Mouse (Mus musculus): ENCODE measurements around the gene Slco1a5.
"Not testable (repeated sequence)": the region's sequence is repeated elsewhere in the genome, so short reads cannot be mapped to it uniquely, and the experiment has no call there.

Gene Slco1a5

DNA sequence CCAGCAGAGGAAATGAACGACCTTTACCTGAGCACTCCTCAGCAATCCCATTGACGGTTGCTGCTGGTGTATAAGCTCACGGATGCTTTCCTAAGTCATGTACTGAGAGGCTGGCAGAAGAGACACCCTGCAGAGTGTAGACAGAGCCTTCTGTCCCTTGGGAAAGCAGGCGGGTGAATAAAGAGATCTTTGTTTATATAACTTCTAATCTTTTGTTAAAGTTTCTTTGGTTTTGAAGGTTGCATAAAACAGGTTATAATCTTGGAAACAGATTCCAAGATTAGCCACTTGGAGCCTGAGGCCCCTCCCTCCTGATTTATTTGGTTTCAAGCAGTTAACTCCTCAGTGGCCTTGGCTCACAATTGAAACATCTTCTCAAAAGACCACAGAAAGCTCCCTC is at the start of gene Slco1a5:
TSS of gene Slco1a5 (minus strand) at position 101 of the 400 bp plus-strand sequence.
- no peak for DNase-seq (ENCODE audit: low spot score)

DNA sequence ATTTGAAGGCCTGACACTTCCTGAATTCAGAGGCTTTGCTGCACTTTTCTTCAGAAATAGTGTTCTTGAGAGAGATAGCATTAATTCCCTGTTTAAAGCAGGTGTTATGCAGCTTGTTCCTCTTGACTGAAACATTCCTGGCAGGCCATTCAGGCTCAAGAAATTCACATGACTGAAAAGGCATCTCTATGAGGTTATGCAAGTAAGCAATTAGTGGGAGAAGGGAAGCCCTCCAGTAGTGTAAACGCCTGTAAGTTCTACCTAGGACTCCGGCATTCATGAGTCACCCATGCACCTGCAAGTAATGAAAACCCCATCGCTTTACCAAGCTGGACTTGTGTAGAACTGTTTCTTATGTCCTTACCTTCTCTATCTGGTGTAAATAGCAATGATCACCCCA is 46.8 kb upstream of the Slco1a5 start:
- DNase-seq (ENCODE audit: low spot score) = no peak

DNA sequence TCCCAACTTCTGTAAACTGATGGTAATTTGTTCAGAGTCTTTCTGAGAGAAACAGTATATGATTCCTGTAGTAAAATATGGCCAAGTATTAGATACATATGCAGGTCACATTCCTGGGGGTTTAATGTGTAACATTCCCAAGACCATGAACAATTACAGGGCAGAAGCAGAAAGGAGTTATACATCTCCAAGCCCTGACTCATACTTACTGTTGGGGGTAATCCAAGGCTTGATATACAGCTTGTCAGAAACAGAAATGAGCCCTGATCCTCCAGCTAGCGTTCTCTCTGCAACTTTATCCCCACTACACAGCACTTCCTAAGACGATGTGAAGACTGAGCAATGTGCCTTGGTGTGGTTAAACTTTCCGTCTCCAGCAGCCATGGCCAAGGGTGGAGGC is 44.8 kb upstream of the Slco1a5 start:
- no peak for DNase-seq (ENCODE audit: low spot score)

DNA sequence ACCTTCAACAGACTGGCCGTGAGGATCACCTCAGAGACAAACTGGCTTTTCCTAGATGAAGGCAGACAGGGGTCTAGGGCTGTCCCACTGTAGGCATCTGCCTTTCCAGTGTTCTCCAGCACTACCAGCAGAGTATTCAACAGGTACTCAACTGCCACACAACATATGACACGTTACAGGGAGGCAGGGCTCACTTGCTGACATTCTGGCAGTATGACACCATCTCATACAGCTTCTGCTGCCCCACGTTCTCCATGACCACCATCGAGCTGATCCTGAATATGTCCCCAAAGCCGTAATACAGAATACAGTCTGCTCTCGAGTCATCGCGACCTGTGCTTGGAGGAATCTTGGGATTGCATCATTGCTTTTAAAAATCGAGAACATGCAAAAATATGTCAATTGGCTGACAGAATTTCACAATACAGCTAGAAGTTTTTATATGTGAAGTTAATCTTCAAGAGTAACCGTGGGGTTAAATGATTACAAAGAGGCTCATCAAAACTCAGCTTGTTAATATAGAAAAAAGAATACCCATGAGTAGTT is 43.8 kb upstream of the Slco1a5 start:
- DNase-seq (ENCODE audit: low spot score) = no peak

DNA sequence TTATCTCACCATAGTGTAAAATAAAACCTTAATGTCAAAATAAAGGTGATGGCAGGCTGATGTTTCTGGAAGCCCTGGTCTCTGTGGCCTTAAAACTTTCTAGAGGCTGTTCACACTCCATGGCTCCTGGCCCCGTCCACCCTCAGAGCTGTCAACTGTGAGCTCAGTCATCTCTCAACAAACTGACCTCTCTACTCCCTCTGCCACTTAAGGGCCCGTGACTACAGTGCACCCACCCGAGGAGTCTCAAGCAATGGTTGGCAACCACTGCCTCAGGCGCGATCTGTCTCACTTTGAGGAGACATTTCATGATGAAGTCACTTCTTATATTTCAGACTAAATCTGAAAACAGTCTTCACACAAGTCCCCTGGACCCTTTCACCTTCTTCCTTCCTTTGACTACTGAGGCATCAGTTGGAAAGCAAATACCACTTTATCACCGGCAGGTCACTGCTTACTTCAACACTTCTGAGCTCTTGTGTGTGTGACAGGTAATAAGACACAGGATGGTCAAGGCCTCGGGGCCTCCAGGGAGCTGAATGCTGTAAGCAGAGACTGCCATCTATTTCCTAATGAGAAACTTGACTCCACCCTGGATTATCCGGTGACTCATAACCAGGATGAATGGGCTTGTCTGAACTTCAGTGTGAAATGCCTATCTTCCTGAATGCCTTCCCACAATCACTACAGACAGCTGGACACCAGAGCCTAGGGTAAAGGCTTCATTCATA is 43.1 kb upstream of the Slco1a5 start:
- no peak for DNase-seq (ENCODE audit: low spot score)

DNA sequence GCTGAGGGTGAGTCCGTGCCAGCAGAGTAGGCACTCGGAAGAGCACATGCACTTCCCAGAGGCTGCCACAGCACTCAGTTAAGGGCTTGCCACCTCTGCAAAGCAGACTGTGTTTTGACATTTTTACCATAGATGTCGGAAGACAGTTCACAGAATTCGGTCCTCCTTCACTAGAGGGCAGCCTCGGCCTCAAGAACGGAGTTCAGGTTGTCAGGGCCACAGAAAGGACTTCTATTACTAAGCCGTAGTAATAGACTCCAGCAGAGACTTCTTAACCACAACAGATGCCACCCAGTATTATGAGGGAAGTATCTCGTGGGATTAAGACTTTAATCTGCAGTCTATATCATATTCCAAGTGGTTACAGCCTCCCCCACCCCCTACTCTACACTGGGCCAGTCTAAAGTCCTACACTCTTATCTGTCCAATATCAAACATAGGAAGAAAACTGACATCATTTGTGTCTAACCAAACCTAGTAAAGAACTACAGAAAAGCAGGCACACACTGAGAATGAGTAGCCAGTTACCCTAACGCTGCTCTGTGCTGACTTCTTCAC is 40.3 kb upstream of the Slco1a5 start:
- no peak for DNase-seq (ENCODE audit: low spot score)

DNA sequence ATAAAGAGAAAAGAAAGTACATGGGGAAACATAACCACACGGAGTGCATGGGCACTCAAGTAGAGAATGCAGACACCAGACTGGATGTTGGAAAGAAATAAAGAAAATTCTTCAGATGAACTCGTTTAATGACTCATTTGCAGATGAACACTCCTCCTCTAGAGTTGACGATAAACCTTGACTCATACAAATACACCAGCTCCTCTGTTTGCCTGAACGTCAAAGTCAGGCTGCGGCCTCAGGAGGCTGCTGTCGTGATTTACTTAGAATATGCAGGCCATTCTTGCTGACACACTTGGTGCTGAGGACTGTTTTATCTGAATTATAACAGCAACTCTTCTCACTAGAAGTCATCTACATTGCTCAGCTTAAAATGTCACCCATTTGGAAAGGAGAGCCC is 39.3 kb upstream of the Slco1a5 start:
- no peak for DNase-seq (ENCODE audit: low spot score)

DNA sequence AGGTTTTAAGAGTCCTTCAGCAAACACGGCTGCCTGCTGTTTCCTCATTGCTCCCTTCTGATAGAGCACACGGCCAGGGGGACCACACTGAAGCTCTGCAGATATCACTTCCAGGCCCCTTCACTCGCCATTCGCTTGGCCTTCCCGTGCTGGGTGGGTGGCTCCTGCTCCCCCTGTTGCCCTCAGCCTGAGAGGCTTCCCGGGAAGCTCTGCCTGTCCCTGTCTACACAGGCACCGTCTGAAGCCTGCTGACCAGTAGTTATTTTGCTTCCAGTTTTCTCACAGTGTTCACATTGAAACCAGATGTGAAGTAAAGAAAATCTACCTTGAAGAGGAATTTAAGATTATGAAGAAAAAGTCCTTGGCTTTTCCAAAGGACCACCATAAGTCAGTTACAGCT is 34.3 kb upstream of the Slco1a5 start:
- no peak for DNase-seq (ENCODE audit: low spot score)

DNA sequence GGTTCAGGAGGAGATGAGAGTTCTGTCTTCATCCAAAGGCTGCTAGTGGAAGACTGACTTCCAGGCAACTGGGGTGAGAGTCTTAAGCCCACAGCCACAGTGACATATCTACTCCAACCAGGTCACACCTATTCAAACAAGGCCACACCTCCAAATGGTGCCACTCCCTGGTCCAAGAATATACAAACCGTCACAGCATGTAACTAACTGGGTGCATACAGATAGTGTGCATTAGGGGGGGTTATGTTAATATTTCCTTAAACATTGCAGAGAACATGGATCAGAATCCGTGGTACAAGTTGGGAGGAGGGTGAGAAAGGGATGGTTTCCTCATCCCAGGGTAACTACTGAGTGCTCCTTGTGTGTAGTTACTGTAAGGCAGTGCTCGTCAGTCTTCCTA is 29.3 kb upstream of the Slco1a5 start:
- DNase-seq (ENCODE audit: low spot score) = not testable (repeated sequence)

DNA sequence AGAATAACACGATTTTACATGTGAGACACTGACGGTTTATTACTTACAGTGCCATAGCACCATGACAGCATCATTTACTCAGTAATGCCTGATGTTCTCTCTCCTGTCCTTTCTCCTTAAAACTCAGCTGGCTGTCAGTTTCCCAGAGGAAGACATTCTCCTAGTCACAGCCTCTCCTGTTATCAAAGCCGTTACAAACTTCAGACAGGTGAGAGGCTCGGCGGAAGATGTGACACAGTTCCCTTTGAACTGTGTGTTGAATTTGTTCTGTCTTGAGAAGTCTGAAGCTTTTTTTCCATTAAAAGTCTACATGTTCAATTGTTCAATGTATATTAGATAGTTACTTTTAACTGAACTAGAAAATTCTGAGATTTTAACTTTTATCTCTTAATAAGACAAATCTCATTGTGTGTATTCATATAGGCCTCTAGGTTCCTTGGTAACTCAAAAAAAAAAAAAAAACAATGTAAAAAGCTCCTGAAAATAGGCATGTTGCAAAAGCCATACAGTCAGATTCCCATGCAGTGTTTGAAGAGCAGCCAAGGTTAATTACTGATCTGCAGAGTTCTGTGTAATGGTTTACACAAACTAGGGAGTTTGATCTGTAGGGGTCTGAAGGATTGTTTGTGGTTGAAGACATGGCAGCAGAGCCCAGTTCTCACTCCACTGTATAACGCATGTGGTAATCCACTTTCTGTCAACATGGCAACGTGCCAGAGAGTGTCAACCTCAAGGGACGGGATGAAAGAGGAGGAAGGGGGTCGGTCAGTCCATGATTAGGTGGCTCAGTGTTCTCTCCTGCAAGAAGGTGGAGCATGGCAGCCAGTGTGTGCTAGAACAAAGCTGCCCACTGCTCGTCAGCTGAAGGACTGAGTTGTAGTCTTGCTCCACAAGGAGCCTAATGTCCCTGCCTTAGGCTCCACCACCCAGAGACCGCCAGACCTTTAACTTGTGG is 24.9 kb upstream of the Slco1a5 start:
- no peak for DNase-seq (ENCODE audit: low spot score)

DNA sequence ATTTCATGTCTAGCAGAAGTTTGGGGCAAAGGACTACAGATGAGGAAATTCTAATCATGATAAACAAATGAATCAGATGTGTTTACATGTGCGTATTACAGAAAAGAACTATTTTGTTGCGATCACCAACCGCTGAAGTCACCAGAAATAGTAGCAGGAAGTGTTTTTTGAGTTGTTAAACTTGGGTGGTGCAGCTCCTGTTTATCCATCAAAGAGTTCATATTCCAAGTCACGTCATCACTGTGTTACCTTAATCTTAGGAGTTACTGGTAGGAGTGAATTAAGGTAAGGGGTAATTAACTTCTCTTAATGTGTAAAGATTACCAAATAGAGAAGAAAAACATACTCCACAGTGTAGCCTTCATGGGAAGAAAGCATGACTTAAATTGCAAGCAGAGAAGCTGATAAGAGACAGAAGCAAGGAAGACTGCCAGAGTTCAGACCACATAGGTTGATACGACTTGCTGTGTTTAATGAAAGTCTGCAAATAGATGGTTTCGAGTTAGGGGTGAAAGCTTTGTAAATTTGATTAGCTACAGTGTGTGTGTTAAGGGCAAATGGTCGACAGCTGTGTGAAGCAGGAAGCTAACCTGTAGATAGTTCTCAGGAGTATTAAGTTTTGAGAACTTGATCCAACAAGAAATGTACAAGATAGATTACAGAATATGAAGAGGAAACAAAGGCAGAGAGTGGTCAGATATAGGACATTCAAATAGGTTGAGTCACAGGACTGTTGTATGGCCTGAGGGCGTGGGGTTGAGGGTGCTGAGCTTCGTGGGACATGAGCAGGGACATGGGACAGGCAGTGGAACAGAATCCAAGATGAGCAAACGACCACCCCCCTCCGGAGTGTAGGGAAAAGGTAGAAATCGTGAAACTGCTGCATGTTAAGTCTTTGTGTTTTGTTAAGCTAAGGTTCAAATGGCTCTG is 23.7 kb upstream of the Slco1a5 start:
- DNase-seq (ENCODE audit: low spot score) = no peak

DNA sequence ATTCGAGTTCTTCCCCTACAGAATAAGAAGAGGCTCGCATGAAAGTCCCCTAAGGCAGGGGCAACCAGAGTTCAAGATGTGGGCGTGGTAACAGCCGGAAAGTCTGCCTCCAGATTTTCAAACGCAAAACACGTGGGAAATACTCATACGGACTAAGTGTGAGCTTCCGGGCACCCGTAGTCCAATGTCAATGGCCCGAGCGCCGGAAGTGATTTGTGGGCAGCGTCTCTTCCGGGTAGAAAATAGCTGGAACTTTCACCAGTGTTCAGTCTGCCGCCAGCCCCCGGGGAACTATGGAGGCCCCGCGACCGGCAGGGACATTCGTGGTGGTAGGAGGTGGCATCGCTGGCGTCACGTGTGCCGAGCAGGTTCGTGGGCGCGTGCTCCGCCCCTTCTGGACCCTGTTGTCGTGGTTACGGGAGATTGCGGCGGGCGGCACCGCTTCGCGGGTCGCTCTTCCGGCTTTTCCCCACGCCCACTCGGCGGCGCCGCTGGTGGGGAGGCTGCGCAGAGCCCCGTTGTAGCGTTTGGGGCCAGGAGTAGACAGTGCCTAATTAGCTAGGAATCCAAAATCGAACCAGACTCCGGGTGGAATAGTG is 22.8 kb upstream of the Slco1a5 start, which contains the start of gene Pyroxd1:
TSS of gene Pyroxd1 (plus strand) at position 215 of the 599 bp plus-strand sequence.
- DNase-seq (ENCODE audit: low spot score) = peak; percentile 83

DNA sequence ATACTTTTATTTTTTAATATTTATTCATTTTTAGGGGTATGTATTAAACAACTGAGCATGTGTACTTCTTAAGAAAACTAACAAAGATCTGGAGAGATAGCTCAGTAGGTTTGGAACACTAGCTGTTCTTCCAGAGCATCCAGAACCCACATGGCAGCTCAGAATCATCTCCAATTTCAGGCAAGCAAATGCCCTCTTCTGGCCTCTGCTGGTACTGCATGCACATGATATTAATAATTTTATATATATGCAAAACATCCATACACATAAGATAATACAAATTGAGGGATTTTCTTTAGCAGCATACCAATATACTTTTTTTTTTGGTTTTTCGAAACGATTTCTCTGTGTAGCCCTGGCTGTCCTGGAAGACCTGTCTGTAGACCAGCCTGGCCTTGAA is 20.8 kb upstream of the Slco1a5 start:
- peak; percentile 27 for DNase-seq (ENCODE audit: low spot score)

DNA sequence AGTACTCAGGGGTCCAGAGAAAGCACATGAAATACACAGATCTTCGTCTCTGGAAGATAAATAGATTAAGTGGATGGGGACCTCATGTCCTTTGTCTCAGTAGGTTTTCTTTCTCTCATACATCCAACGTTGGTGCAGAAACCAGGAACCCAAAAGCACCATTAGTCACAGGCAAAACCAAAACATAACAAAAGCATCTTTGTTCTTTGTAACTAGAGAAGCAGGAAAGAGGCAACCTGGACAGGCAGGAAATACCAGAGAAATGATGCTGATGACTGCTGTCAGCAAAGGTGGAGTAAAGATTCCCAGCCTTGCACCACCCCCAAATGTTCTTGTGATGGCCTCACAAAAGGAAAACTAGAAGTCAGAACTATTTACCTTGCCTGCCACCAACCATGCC is 16.8 kb upstream of the Slco1a5 start:
- no peak for DNase-seq (ENCODE audit: low spot score)

DNA sequence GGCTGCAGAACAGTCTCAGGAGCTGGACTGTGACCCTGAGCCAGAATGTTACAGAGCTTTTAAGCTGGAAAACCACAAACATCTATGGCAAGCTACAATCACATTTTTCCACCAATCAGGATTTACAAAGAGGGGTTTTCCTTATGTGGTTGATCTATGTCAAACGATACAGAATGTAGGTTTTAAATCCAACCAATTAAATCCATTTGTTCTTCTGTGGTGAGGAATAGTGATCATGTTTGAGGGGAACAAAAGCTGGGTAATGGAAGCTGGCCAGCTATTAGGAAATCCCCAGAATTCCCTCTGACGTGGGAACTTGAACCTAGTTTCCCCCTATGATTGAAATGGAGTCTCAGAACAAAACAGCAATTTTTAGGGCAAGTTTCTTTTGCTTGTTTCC is 16.2 kb upstream of the Slco1a5 start:
- DNase-seq (ENCODE audit: low spot score) = no peak

DNA sequence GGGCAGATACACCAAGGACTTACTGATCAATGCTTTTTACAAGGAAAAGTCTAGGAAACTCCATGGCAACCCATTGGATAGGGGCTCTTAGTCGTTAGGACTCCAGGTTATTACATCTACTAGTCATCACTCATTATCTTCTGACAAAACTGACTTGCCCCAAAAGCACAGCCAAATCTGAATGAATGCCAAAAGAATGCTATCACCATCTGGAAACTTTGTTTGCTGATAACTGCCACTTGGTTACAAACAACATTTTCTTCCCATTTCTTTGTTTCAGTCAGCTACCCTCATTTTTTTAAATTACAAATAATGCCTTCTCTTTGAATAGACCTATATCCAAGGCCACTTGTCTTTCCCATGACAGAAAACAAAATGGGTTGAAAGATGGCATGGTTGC is 6.4 kb upstream of the Slco1a5 start:
- no peak for DNase-seq (ENCODE audit: low spot score)

DNA sequence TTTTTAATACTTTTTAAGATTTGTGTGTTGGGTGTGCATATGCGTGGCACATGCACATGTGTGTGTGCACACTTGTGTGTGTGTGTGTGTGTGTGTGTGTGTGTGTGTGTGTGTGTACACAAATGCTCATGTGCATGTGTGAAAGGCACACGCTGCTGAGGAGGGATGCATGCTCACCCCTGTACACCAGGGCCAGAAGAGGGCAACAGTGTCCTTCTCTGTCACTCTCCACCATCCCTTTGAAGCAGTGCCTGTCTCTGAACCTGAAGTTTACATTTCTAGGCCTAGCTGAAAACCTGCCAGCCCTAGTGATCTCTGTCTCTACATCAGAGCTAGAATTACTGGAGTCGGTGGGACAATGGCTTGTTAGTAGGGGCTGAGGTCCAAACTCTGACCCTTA is 3.8 kb upstream of the Slco1a5 start:
- no peak for DNase-seq (ENCODE audit: low spot score)

DNA sequence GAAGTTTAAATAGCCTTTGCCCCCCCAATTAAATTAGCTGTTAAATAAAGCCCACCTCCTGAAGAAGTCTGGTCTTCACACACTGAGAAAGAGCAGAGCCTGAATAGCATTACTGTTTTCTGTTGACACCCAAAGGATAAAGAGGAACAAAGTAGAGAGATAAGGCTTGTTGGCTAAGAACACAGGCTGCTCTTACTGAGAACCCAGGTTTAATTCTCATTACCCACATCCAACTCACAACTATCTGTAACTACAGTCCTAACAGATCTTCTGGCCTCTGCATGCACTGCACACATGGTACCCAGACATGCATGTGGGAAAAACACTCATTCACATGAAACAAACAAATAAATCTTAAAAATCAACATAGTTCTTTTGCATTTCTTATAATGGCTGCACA is 5.7 kb downstream of the Slco1a5 start:
- no peak for DNase-seq (ENCODE audit: low spot score)

DNA sequence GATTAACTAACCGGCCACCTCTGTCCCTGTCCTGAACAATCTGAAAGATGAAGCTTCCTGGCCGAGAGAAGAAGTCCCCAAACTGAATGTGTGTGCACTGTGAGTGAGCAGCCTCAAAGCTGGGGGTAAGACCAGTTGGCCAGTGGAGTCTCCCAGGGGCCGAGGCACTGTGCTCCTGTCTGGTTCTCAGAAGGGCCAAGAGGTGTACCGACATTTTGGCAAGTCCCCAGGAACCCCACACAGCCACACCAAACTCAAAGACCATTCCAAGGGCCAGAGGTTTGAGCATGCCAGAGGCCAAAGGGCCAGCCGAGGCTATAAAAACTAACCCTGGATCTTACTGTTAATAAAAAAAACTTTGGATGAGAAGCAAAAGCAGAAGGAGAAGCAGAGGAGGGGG is 8.5 kb downstream of the Slco1a5 start:
- DNase-seq (ENCODE audit: low spot score) = no peak

DNA sequence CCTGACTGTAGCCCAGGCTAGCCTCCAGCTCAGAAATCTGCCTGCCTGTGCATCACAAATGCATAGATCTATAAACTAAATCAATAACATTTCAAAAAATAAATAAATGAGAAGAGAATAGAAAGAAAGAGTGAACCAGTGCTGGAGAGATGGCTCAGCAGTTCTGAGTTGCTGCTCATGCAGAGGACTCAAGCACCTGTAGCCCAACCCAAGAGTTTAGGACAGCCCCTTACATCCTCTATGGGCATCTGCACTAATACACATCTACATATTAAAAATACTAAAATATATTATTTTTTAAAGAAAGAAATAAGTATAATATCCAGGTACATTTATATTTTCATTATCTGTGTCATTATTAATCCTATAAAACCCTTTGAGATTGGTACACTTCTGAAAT is 17.7 kb downstream of the Slco1a5 start:
- DNase-seq (ENCODE audit: low spot score) = no peak

DNA sequence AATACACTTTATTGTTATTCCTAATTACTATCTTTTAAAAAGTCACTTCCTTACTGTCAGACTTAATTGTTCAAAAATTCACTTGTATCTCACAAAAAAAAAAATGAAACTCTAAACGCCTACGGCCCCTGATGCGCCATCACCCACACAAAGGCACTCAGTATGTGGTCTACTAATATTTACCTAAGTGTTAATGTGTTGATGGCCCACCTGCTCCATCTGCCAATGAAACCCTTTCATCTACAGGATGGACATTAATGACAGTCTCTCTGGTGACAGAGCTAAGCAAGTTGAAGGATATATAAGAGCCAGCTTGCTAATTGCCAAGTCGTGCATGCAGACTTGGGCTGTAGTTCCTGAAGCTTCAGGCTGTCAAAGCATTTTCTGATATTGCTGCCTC is 24.7 kb downstream of the Slco1a5 start, which contains the start of gene Iapp:
TSS of gene Iapp (plus strand) at position 326 of the 400 bp plus-strand sequence.
- no peak for DNase-seq (ENCODE audit: low spot score)
